Mouse (Mus musculus) MEL (cell line): ENCODE measurements at regions not wholly inside any gene's neighbourhood (a gene's known extent, or its start where the extent isn't known, plus 50 kb on each side); places are given as distances from the start of the nearest gene placed in this dataset.

Experiments used
- DNase-seq: peaks from one replicate; pipeline ENCODE4 v3.0.0; 2011; ENCODE audit warnings: low read depth, low spot score
- H3K27ac ChIP-seq: 2 replicates; pipeline ENCODE4 v1.5.1; 2012; ENCODE audit warnings: low read depth, mild to moderate bottlenecking, control low read depth, low read length, moderate library complexity; ENCODE audit not compliant: control insufficient read depth
- H3K27me3 ChIP-seq, 2 experiments: fragments of 150-350 bp in 1 of 2; sonication (generic) in 1 of 2; 2 replicates each; pipeline ENCODE4 v1.6.1; 2012; ENCODE audit warnings: low read length in 2 of 2, mild to moderate bottlenecking in 2 of 2, improper control_type of control experiment in 1 of 2, moderate library complexity in 1 of 2; ENCODE audit not compliant: insufficient read depth in 2 of 2, control insufficient read depth in 1 of 2
- H3K36me3 ChIP-seq, 2 experiments: 2 replicates each; pipeline ENCODE4 v1.6.1; 2012 to 2014; ENCODE audit warnings: low read length in 2 of 2, improper control_type of control experiment in 1 of 2, inconsistent platforms in 1 of 2, mild to moderate bottlenecking in 1 of 2; ENCODE audit not compliant: insufficient read depth in 2 of 2, control insufficient read depth in 1 of 2
- H3K4me1 ChIP-seq, 2 experiments: fragments of 150-350 bp in 1 of 2; sonication (generic) in 1 of 2; 2 replicates each; pipeline ENCODE4 v1.6.1; 2012; ENCODE audit warnings: low read length in 2 of 2, improper control_type of control experiment in 1 of 2, mild to moderate bottlenecking in 1 of 2; ENCODE audit not compliant: insufficient read depth in 2 of 2, control insufficient read depth in 1 of 2
- H3K4me3 ChIP-seq, 2 experiments: fragments of 150-350 bp in 1 of 2; sonication (generic) in 1 of 2; 2 replicates each; pipeline ENCODE4 v1.5.1; 2012; ENCODE audit warnings: low read depth in 2 of 2, low read length in 2 of 2, mild to moderate bottlenecking in 2 of 2, moderate library complexity in 2 of 2, control low read depth in 1 of 2, improper control_type of control experiment in 1 of 2; ENCODE audit not compliant: control insufficient read depth in 1 of 2, insufficient read depth in 1 of 2
- H3K79me2 ChIP-seq: 2 replicates; pipeline ENCODE4 v1.6.1; 2012; ENCODE audit warnings: mild to moderate bottlenecking, low read length, moderate library complexity; ENCODE audit not compliant: control insufficient read depth, poor library complexity, insufficient read depth
- H3K9ac ChIP-seq: 2 replicates; pipeline ENCODE4 v1.6.1; 2012; ENCODE audit warnings: low read depth, mild to moderate bottlenecking, control low read depth, low read length, moderate library complexity; ENCODE audit not compliant: control insufficient read depth, poor library complexity, severe bottlenecking
- H3K9me3 ChIP-seq: fragments of 150-350 bp; sonication (generic); replicated peaks from 2 replicates; pipeline ENCODE4 v1.6.1; 2012; ENCODE audit warnings: mild to moderate bottlenecking, low read length, improper control_type of control experiment, moderate library complexity; ENCODE audit not compliant: insufficient read depth
- CHD1 ChIP-seq: IDR thresholded peaks from 2 replicates; pipeline ENCODE4 v1.6.1; 2012; ENCODE audit warnings: low read depth, mild to moderate bottlenecking, inconsistent platforms, low read length, improper control_type of control experiment
- E2F4 ChIP-seq: IDR thresholded peaks from 2 replicates; pipeline ENCODE4 v1.6.1; 2011; ENCODE audit warnings: low read depth, low read length, improper control_type of control experiment, borderline replicate concordance
- ELF1 ChIP-seq: IDR thresholded peaks from 2 replicates; pipeline ENCODE4 v1.6.1; 2014; ENCODE audit warnings: low read depth, mild to moderate bottlenecking, inconsistent platforms, low read length, improper control_type of control experiment, moderate library complexity
- HCFC1 ChIP-seq: IDR thresholded peaks from 2 replicates; pipeline ENCODE4 v1.6.1; 2012; ENCODE audit warnings: low read depth, mild to moderate bottlenecking, inconsistent platforms, low read length, improper control_type of control experiment, moderate library complexity
- MAX ChIP-seq: IDR thresholded peaks from 2 replicates; pipeline ENCODE4 v1.6.1; 2011; ENCODE audit warnings: low read length, improper control_type of control experiment
- MYC ChIP-seq: IDR thresholded peaks from 2 replicates; pipeline ENCODE4 v1.6.1; 2011; ENCODE audit warnings: low read depth, mild to moderate bottlenecking, low read length, improper control_type of control experiment, moderate library complexity
- NRF1 ChIP-seq: IDR thresholded peaks from 2 replicates; pipeline ENCODE4 v1.6.1; 2014; ENCODE audit warnings: low read depth, mild to moderate bottlenecking, inconsistent platforms, low read length, improper control_type of control experiment, moderate library complexity; ENCODE audit not compliant: poor library complexity, insufficient read depth, severe bottlenecking
- RAD21 ChIP-seq: IDR thresholded peaks from 2 replicates; pipeline ENCODE4 v1.6.1; 2011; ENCODE audit warnings: mild to moderate bottlenecking, low read depth, low read length, improper control_type of control experiment
- TBP ChIP-seq: IDR thresholded peaks from 2 replicates; pipeline ENCODE4 v1.8.0; 2011; ENCODE audit warnings: low read depth, low read length, improper control_type of control experiment
- TCF12 ChIP-seq: IDR thresholded peaks from 2 replicates; pipeline ENCODE4 v1.6.1; 2014; ENCODE audit warnings: low read depth, mild to moderate bottlenecking, inconsistent platforms, low read length, improper control_type of control experiment, moderate library complexity
- UBTF ChIP-seq: IDR thresholded peaks from 2 replicates; pipeline ENCODE4 v1.6.1; 2012; ENCODE audit warnings: low read depth, mild to moderate bottlenecking, inconsistent platforms, low read length, improper control_type of control experiment, moderate library complexity, borderline replicate concordance; ENCODE audit not compliant: insufficient read depth
- ZC3H11A ChIP-seq: IDR thresholded peaks from 2 replicates; pipeline ENCODE4 v1.6.1; 2012; ENCODE audit warnings: low read depth, mild to moderate bottlenecking, inconsistent platforms, low read length, improper control_type of control experiment
- ZMIZ1 ChIP-seq: IDR thresholded peaks from 2 replicates; pipeline ENCODE4 v1.6.1; 2012; ENCODE audit warnings: low read depth, mild to moderate bottlenecking, inconsistent platforms, low read length, improper control_type of control experiment, moderate library complexity

DNA sequence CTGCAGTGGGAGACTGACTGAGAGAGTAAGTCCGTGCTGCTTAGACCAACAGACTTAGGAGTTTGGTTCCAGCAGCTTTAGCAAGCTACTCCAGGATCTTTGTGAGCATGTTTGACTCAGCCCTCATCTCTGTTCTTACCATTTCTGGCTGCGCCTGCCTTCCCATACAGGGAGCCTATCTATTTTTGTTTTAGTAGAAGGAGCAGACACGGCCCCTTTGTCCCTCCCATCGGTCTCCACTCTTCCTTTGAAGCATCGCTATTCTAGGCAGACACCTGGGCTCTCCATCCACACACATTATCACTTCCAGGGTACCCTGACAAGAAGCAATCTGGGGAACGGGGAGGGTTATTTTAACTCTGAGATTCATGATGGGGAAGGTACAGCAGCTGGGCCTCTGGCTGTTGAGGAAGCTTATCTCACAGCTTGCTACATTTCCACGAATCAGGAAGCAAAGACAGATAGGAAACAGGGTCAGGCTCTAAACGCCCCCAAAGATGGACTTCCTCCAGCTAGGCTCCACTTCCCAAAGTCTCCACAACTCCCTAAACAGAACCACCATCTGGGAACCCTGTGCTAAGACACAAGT, 203.0 kb upstream of the Nsun2 start:
- no peak overlapping the region for H3K9ac ChIP-seq
- TF ChIP-seq CHD1 = no peak
- no peak for TF ChIP-seq E2F4
- TF ChIP-seq TCF12 = no peak
- no peak for TF ChIP-seq TBP
- no peak for TF ChIP-seq MYC
- TF ChIP-seq ZMIZ1 = no peak
- no peak for TF ChIP-seq ZC3H11A
- no peak for TF ChIP-seq ELF1
- H3K79me2 ChIP-seq = no peaks in the 10 kb centered on the region
- no peak overlapping the region for H3K27ac ChIP-seq
- no peaks in the 10 kb centered on the region for H3K27me3 ChIP-seq
- DNase-seq = no peak
- H3K9me3 ChIP-seq = no peaks in the 10 kb centered on the region
- H3K4me3 ChIP-seq = no peak overlapping the region
- no peaks in the 10 kb centered on the region for H3K36me3 ChIP-seq
- no peaks in the 10 kb centered on the region for H3K4me1 ChIP-seq

DNA sequence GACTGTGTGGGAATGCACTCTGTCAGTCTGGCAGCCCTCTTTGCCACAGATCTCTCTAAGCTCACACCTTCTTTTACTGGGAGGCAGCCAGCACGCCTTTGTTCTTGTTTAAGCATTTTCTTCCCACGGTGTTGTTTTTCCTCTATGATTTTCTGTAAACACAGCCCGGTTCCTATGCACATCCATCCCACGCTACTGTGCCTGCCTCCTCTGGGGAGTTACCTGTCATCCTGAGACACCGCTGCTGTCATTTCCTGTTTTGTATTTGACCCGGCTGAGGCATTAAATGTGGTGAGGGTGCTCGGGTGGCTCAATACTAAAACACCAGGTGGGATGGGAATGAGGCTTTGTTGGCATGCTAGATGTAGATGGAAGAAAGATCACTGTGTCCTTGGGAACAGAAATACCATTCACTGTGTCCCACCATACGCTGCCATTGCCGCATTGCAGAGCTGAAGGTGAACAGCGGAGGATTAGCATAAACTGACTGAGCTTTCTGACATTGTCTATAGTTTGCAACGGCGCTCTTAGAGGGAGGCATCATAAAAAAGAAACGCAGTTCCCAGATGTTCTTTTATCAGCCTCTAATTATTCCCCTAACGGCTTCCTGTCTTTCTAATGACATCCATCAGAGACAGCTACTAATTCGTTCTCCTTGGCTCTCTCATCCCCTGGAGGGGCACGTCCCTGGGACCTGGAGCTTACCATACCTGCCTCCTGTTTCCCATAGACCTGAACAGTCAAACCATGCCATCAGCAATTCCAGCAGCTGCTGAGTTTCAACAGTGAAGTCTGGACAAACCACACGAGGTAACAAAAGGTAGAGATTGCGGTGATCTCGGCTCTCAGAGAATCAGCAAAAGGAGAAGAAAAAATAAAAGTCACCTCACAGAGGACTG, 201.8 kb upstream of the Nsun2 start:
- Histone ChIP-seq H3K4me1 (no peaks in the 10 kb centered on the region), H3K9me3 (no peaks in the 10 kb centered on the region), H3K27ac (no peak overlapping the region), H3K36me3 (no peaks in the 10 kb centered on the region), H3K9ac (no peak overlapping the region), H3K4me3 (no peak overlapping the region), H3K79me2 (no peaks in the 10 kb centered on the region), H3K27me3 (no peaks in the 10 kb centered on the region)
- no peak for TF ChIP-seq UBTF
- no peak for TF ChIP-seq MAX
- TF ChIP-seq HCFC1 = no peak
- TF ChIP-seq ELF1 = no peak
- TF ChIP-seq ZMIZ1 = no peak
- TF ChIP-seq NRF1 = no peak
- TF ChIP-seq RAD21 = no peak
- DNase-seq = no peak
